Mouse (Mus musculus) MEL-GATA-1-ER (cell line): ENCODE data around the gene Rhot1.
"Not testable (repeated sequence)": the region's sequence is repeated elsewhere in the genome, so short reads cannot be mapped to it uniquely, and the experiment has no call there.

Source experiments
- DNase-seq: peaks from one replicate; pipeline ENCODE4 v3.0.0-alpha.2; 2012; ENCODE audit warnings: low read depth; ENCODE audit errors: extremely low read depth

Gene Rhot1

DNA sequence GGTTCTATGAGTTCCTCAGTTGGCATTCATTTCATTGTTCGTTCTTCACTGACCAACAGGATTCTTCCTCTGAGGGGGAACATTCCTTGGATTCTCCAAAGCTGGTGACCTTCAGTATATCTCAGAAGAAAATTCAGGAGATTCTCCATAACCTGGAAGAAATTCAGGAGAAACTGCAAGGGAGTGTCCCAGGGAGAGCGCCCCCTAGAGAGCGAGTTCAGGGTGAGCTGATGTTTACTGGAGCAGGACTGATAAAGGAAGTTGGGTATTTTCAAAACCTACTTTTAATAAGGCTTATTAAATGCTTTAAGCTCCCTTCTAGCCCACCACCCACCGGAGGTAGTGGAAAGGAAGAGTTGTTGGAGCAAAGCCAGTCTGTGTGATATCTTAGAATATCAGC lies 15.0 kb upstream of the Rhot1 start:
- no peak for DNase-seq

DNA sequence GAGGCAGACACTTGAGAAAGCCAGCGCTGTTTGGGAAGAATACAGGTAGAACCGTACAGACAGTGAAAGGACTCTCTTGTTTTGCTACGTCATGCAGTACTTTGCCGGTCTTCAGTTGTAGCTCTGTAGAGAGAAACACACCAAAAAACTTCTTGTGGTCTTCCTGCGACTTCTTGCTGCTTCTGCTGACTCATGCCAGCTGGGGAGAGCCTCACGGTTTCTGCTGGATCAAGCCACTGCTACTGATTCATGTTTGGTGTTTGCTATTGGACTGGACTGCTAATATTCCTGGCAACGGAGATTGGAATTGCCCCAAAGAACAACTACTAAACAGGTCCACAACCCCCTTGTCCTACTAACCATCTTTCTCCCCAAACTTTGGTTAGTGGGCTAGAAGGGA lies 12.5 kb upstream of the Rhot1 start:
- no peak for DNase-seq

DNA sequence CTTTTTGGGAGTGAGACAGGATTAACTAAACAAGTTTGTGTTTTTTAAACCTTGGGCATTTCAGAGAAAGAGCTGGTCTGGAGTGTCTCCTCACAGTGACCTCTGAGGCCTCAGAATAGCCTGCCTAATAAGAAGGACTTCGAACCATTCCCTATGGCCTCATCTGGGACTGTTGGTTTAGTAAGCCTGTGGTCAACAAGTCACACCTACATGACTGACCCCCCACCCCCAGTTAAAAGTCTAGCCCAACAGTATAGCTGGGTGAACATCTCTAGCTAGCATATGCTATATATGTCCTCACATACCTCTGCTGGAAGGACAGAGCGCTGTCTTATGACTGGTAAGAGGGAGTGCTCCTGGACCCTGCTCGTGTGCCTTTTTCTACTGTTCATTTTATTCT lies 9.5 kb upstream of the Rhot1 start:
- DNase-seq = no peak

DNA sequence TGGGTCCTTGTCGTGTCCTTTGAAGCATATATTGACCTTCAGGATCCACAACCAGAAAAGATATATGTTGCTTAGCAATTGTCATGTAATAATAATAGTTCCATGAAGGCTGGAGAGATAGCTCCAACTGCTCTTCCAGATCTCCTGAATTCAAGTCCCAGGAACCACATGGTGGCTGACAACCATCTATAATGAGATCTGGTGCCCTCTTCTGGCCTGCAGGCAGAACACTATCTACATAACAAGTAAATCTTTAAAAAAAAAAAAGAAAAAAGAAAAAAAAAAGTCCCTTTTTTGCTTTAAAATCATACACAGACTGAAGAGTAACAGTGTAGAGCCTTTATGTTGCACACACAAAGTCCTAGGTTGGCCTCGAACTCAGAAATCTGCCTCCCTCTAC lies 9.0 kb upstream of the Rhot1 start:
- no peak for DNase-seq

DNA sequence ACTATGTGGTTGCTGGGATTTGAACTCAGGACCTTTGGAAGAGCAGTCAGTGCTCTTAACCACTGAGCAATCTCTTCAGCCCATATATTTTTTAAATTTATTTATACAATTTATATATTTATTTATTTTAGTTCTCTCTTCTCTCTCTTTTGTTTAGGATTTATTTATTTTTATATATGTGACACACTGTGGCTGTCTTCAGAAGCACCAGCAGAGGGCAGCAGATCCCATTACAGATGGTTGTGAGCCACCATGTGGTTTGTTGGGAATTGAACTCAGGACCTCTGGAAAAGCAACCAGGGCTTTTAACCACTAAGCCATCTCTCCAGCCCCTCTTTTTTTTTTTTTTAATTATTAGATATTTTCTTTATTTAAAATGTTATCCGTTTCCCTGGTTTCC lies 8.5 kb upstream of the Rhot1 start:
- no peak for DNase-seq

DNA sequence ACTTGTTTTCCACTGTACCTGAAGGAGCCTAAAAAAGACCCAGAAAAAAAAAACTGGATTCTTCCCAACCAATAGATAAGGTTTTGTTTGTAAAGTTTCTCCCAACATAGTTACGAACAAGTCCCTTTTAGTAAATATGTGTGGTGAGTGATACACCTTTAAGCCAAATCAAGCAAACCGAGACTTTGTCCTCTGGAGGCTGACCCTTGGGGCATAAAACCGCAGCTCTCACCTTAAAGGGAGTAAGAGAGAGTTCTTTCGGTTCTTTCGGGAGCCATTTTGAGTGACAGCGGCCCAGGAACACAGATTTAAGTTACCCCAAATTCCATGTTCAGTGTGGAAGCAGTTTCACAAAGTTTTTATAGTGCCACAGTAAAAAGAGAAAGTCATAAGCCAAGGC lies 6.5 kb upstream of the Rhot1 start:
- no peak for DNase-seq

DNA sequence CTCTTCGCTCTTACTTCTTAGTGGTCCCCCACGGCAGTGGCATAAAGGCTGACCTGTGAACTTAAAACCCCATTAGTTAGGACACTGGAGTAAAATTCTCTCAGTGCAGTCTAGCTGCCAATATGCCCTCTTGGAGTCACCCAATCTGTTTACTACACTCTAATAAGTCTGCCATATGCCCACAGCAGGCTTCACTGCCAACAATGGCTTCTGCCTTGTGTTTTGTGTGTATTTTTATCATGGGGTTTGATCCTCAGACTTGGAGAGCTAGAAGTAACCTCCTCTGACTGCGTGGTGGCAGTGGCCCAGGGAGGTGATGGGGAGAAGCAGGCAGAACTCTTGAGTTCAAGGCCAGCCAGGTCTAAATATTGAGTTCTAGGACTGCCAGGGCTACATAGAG lies 4.8 kb upstream of the Rhot1 start:
- DNase-seq = no peak

DNA sequence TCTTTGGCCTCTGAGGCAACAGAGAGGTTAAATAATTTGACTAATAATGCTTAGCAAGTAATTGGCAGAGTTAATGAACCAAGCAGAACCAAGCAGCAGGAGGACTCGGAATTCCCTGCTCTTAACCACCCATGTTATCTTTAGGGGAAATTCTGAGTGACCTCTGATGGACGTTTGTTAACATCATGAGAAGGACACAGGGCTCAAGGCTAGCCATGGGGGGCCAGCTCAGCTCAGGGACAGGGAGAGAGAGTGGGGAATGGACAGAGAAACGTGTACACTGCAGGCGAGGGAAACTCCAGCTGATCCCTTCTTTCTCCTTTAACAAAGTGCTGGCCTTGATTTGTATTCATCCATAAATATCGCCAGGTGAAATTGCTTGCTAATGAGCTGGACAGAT lies 3.9 kb upstream of the Rhot1 start:
- no peak for DNase-seq

DNA sequence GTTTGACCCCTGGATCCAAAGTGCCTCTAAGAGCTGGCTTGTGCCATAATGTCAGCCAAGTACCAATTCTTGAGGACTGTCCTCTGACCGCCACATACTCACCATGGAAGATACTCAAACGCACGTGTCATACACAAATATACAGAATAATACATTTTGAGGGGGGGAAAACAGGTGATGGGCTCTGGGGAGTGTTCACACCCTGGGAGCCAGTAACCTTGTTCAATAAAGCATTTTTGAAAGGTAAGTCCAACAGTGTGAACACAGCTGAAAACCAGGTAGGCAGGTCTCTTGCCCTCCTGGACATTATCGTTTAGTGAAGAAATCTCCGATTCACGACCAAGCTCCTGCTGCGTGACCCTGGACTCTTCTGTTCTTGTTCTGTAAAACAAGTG lies 357 bp upstream of the Rhot1 start:
- no peak for DNase-seq

DNA sequence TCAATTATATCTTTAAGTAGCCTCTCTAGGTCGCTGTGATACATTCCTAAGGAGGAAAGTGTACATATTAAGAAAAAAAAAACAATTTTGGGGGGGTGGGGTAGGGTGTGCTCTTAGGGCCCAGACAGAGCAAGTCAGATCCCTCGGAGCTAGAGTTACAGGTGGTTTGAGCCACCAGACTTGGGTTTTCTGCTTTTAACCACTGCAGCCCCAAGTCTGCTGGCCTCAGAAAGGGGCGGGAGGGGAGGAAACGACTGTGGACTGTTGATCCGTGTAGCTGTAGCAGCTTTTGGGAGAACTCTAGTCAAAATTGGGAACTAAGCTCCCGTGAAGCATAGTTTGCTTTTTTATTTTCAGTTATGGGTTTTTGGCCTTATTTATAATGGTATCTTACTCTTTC lies 1.5 kb downstream of the Rhot1 start:
- peak; percentile 41 for DNase-seq

DNA sequence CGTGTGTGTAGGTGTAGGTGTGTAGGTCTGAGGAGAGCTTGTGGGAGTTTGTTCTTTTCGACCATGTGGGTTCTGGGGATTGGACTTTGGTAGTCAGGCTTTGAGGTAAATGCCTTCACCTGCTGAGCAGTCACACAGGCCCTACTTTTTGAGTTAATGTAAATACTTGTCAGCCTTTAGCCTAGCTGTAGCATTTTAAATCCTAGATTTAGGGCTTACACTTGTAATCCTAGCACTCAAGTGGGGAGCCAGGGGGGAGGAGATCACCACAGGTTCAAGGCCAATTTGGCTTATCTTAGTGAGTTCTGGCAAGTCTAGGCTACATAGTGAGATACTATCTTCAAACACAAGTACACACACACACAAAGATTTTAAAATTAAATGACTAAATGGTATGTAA lies 3.5 kb downstream of the Rhot1 start:
- DNase-seq = no peak

DNA sequence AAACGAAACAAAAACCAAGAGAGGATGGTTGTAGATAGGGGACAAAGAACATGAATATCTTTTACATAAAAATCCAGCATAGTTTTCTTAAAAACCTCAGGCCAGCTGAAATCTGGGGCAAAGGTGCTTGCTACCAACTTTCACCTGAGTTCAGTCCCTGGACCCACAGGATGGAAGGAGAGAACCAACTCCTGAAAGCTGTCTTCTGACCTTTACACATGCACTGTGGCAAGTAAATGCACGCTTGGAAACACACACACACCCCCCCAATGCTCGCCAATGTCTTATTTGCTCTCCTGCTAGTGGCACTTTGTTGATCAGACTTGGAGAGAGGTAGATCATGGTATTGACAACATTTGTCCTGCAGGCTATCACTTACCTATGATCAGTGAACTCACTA lies 6.5 kb downstream of the Rhot1 start:
- no peak for DNase-seq

DNA sequence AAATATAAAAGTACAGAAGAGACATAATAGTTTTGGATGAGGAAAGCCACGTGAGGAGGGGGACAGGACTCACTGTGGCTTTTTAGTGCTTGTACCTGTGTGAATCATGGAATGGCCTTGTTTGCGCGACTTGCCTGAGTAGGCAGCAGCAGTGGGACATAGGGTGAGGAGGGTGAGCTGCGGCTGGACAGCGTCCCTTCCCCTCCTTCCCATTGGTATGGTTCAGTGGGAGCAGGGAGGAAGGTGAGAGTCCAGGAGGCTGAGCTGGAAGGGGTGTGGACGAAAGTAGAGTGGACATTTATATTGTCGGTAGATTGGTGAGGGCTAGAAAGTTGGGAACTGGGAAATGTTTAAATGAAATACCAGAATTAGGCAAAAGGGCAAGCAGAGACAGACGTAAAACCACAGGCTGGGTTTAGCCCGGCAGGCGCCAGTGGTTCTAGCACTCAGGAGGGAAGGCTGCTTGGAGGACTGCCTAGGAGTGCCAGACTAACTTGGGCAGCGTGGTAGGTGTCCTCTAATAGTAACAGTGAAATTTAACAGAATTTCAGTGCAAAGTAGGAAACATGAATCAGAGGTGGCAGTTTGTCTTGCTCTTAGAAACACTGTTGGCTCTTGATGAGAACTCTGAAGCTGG lies 10.0 kb downstream of the Rhot1 start:
- DNase-seq = no peak

DNA sequence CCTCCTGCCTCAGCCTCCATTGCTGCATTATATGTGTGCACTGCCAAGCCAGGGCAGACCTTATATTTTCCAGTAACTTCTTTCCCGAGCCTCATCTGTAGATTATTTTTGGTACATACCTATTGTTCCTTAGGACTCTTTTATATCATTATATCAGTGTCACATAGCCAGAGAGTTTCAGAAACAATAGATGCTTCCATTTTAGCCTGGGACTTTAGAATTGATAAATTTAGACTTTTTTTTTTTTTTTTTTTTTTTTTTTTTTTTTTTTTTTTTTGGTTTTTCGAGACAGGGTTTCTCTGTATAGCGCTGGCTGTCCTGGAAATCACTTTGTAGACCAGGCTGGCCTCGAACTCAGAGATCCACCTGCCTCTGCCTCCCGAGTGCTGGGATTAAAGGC lies 21.2 kb downstream of the Rhot1 start:
- not testable (repeated sequence) for DNase-seq

DNA sequence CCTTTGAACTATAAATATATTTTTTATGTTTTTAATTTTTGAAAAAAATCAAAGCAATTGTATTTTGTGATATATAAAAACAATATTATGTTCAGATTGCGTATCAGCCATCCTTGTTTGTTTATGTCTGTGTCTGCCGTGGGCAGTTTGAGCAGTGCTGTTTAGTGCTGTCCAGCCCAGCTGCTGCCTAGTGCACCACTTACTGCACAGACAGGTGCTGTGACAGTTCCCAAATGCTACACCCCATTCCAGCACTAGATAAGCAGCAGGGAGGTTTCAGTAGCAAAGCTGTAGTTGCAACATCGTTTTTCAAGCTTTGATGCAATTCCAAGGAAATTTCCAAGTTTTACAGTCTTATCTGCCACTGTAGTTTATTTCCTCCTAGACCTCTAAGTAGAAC lies 28.5 kb downstream of the Rhot1 start:
- no peak for DNase-seq

DNA sequence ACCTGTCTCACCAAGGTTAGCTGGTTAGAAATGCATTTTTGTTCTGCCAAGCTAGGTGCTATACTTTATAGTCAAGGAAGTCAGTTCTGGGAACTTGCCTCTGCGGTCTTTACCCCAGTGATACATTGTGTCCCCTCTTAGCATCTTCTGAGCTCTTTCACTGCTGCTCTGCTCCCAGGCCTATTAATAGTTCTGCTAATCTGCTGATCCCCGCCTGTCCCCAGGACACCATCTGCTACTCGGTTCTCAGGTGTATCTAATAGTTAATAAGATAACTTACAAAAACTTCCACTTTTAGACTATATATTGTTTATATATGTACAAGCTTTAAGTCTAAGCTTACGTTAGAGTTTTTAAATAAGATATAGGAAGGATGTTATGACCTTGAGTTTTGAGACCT lies 29.5 kb downstream of the Rhot1 start:
- DNase-seq = no peak

DNA sequence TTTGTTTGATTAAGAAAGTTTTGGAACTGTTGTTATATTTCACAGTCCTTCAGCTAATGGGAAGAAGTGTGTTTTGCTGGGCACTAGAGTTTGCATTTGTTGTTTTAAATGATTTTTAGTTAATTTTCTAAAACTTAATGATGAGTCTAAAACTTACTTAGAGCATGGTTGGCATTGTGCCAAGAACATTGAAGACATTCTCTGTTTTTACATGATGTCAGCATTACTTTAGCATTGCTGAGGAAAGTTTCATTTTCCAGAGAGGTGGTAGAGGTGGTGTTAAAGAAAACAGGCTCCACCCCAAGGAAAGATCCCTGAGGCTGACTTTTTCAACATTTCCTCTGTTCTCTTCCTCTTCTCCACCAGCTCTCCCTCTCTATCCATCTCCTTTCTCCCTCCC lies 38.2 kb downstream of the Rhot1 start:
- no peak for DNase-seq

DNA sequence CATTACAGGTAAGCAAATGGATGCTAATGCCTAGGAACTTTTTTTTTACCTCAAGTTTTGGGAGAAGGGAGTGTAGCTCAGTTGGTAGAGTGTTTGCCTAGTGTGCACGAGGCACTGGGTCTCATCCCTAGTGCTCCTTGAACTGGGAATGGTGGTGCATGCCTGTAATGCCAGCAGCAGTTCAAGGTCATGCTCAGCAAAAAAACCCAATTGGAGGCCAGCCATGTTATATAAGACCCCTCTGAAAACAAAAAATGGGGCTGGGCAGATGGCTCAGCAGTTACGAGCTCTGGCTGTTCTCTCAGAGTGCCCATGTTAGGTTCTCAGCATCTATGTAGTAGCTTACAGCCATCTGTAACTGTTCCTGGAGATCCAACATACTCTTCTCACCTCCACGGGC lies 39.7 kb downstream of the Rhot1 start:
- no peak for DNase-seq

DNA sequence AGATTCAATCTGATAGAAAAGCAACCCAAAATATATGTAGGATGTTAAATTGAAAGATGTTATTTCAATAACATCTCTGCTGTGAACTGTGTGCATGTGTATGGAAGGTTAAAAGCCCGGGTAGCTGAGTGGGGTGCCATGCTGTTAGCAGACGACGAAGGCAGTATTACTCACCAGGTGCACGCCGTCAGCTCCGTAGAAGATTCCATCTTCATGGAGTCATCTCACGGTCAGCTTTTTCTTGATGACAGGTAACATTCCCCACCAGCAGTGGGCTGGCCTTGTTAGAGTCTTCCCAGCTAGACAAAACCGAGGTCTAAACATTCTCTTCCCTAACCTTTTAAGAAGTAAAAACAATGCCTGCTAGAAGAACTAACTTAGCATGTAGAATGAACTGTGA lies 55.3 kb downstream of the Rhot1 start:
- no peak for DNase-seq

DNA sequence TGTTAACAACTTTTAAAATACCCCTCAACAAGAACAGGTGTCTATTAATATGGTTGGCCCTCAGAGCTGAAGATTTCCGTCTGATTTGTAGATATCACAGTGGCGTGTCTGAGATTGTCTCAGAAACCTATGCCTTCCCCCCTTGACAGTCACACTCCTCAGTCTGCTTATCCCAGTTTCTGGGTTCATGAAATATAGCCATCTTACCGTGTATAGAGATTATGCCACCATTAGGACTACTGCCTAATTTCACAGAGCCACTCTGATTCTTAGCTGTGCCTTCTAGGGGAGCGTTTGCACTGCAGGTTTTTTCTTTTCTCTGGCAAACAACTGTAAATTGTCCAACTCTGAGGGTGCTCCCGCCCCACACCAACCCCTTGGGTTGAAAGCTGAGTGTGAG lies 62.3 kb downstream of the Rhot1 start:
- DNase-seq = no peak

DNA sequence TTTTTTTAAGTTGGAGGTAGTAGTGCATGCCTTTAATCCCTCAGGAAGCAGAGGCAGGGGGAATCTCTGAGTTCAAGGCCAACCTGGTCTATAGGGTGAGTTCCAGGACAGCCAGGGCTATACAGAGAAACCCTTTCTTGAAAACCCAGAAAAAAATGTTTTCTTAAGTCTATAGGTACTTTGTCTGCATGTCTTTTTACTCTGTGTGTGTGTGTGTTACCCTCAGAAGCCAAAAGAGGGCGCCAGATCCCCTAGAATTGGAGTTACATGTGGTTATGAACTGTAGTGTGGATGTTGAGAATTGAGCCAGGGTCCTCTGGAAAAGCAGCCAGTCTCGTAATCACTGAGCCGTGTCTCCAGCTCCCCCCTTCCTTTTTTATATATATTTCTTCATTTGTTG lies 66.2 kb downstream of the Rhot1 start:
- DNase-seq = no peak

DNA sequence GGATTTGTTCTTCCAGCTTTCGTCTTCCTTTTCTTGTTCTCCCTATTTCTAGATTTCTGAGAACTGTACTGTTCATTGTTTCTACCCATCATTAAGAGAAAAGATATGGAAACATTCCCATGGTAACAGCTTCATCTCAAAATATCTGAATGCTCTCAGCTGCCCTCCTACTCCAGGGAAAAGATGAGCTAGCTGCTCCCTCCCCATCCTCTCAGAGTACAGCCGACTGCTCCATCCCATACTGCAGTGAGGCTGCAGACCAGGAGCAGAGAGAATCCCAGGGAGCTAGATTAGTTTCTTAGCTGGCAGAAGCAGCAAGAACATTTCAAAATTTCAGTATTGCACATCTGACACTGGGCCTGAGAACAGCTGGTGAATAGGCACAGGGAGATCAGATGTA lies 69.2 kb downstream of the Rhot1 start:
- DNase-seq = no peak

DNA sequence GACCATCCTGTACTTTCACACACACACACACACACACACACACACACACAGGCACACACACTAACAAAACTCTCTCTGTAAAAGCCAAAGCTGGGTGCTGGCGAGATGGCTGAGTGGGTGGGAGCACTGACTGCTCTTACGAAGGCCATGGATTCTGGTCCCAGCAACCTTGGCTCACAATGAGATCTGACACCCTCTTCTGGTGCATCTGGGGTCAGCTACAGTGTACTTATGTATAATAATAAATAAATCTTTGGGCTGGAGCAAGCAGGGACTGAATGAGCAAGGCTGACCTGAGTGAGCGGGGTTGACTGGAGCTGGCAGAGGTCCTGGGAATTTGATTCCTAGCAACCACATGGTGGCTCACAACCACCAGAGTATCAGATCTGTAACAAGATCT lies 75.0 kb downstream of the Rhot1 start:
- DNase-seq = no peak

DNA sequence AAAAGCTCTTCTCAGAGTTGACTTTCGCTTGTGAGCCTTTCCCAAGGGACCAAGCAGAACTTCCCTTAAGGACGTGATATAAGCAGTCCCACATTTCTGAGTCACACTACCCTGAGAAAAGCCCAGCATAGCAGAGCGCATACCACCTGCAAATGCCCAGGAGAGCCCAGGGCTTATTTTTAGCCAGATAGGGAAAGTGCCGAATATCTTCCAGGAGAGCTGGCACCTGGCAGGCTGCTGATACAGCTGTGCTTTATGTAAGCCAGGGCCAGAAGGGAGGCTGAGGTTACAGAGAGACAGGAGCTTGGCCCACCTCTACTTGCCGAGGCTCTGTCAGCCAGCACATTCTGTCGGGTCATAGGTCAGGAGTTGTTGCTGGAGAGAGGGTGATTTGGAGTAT lies 75.8 kb downstream of the Rhot1 start:
- no peak for DNase-seq
